Mouse (Mus musculus): ENCODE measurements around the gene Gpn3.
"Not testable (repeated sequence)": the region's sequence is repeated elsewhere in the genome, so short reads cannot be mapped to it uniquely, and the experiment has no call there.

Gpn3 gene

GRCm38 (mm10) chr5:122390006-122390405, 18.3 kb downstream of the Gpn3 start:
- peak in 1 of 2 experiments; percentile 30 for DNase-seq (ENCODE audit: inconsistent age in 2 of 2, low spot score in 1 of 2)

- DNase-seq (ENCODE audit: inconsistent age in 2 of 2, low spot score in 1 of 2) = peak in 1 of 2 experiments; percentile 31
Observed at GRCm38 (mm10) chr5:122390671-122391070, 19.0 kb downstream of the Gpn3 start.

GRCm38 (mm10) chr5:122391178-122391785, 19.6 kb downstream of the Gpn3 start:
- peak in 1 of 2 experiments; percentile 50 for DNase-seq (ENCODE audit: inconsistent age in 2 of 2, low spot score in 1 of 2)

GRCm38 (mm10) chr5:122391786-122392180, 20.1 kb downstream of the Gpn3 start, which contains the start of gene Arpc3:
Gene Arpc3 (plus strand): TSS chr5:122391878.
- DNase-seq (ENCODE audit: inconsistent age in 2 of 2, low spot score in 1 of 2) = peak; percentile 92 to 96

- DNase-seq (ENCODE audit: inconsistent age in 2 of 2, low spot score in 1 of 2) = peak; percentile 39 to 79
Observed at GRCm38 (mm10) chr5:122392227-122393004, 20.7 kb downstream of the Gpn3 start.

GRCm38 (mm10) chr5:122393887-122394286, 22.2 kb downstream of the Gpn3 start:
- peak; percentile 76 to 93 for DNase-seq (ENCODE audit: inconsistent age in 2 of 2, low spot score in 1 of 2)

- peak; percentile 61 to 63 for DNase-seq (ENCODE audit: inconsistent age in 2 of 2, low spot score in 1 of 2)
Observed at GRCm38 (mm10) chr5:122396791-122397190, 25.1 kb downstream of the Gpn3 start.

- no peak for DNase-seq (ENCODE audit: inconsistent age in 2 of 2, low spot score in 1 of 2)
Observed at GRCm38 (mm10) chr5:122397495-122397894, 25.8 kb downstream of the Gpn3 start.

- peak in 1 of 2 experiments; percentile 49 for DNase-seq (ENCODE audit: inconsistent age in 2 of 2, low spot score in 1 of 2)
Observed at GRCm38 (mm10) chr5:122399871-122400270, 28.2 kb downstream of the Gpn3 start.

GRCm38 (mm10) chr5:122400628-122401302, 29.1 kb downstream of the Gpn3 start:
- peak; percentile 93 to 95 for DNase-seq (ENCODE audit: inconsistent age in 2 of 2, low spot score in 1 of 2)

- DNase-seq (ENCODE audit: inconsistent age in 2 of 2, low spot score in 1 of 2) = peak; percentile 82 to 93
Observed at GRCm38 (mm10) chr5:122401303-122401640, 29.6 kb downstream of the Gpn3 start.

GRCm38 (mm10) chr5:122402160-122402559, 30.5 kb downstream of the Gpn3 start:
- DNase-seq (ENCODE audit: inconsistent age in 2 of 2, low spot score in 1 of 2) = peak in 1 of 2 experiments; percentile 36

GRCm38 (mm10) chr5:122402772-122403171, 31.1 kb downstream of the Gpn3 start:
- DNase-seq (ENCODE audit: inconsistent age in 2 of 2, low spot score in 1 of 2) = no peak

- DNase-seq (ENCODE audit: inconsistent age in 2 of 2, low spot score in 1 of 2) = no peak
Observed at GRCm38 (mm10) chr5:122403362-122403761, 31.7 kb downstream of the Gpn3 start.

- DNase-seq (ENCODE audit: inconsistent age in 2 of 2, low spot score in 1 of 2) = no peak
Observed at GRCm38 (mm10) chr5:122405537-122405936, 33.9 kb downstream of the Gpn3 start.

GRCm38 (mm10) chr5:122409692-122410645, 38.3 kb downstream of the Gpn3 start:
- no peak for DNase-seq (ENCODE audit: inconsistent age in 2 of 2, low spot score in 1 of 2)

GRCm38 (mm10) chr5:122411892-122412291, 40.2 kb downstream of the Gpn3 start:
- peak in 1 of 2 experiments; percentile 35 for DNase-seq (ENCODE audit: inconsistent age in 2 of 2, low spot score in 1 of 2)

GRCm38 (mm10) chr5:122412826-122413225, 41.1 kb downstream of the Gpn3 start:
- no peak for DNase-seq (ENCODE audit: inconsistent age in 2 of 2, low spot score in 1 of 2)

- no peak for DNase-seq (ENCODE audit: inconsistent age in 2 of 2, low spot score in 1 of 2)
Observed at GRCm38 (mm10) chr5:122414351-122414750, 42.7 kb downstream of the Gpn3 start.

GRCm38 (mm10) chr5:122415465-122415864, 43.8 kb downstream of the Gpn3 start:
- no peak for DNase-seq (ENCODE audit: inconsistent age in 2 of 2, low spot score in 1 of 2)

- DNase-seq (ENCODE audit: inconsistent age in 2 of 2, low spot score in 1 of 2) = not testable (repeated sequence)
Observed at GRCm38 (mm10) chr5:122420676-122421075, 49.0 kb downstream of the Gpn3 start.

Data from adrenal gland, adult (tissue).